Comparison of ENCODE assay signal across 8 mouse cellular contexts in the genomic region with DNA sequence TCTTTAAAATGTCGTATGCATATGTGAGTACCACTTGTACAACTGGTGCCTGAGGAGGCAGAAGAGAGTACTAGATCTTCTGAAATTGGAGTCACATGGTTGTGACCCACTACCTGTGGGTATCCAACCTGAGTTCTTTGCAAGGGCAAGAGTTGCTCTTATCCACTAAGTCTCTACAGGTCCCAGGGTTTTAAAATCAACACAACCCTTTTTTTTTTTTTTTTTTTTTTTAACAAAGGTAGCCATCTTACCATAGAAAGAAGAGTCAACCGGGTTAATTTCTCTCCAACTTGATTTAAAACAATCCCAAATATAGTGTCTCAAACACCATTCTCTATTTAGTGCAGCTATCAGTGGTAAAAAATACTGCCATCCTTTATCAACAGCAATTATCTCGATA. TPM values are rescaled to one million over a fixed set of nuclear protein-coding genes. Genes with fewer than 3 reads are reported as not detected.
DNase-seq lines count a peak whose midpoint lies in the region; ATAC-seq and TF ChIP-seq lines count a peak whose summit lies in the region.
"Had no signal": no experiment of that assay in that cellular context is flagged by ENCODE, and none has a peak within 500 bp of the region (broad histone marks: within the 10 kb centered on the region; RNA-seq: fewer than 3 reads in every experiment).

No protein-coding gene starts in this region.

- H3K9ac ChIP-seq in lung, embryonic 14.5 days, result no peak overlapping the region
- H3K9ac ChIP-seq in forebrain, postnatal 0 days, result no peak overlapping the region
- no peak overlapping the region for H3K9ac ChIP-seq in limb, embryonic 13.5 days

- no peaks in the 10 kb centered on the region for H3K27me3 ChIP-seq in lung, embryonic 14.5 days (ENCODE audit: insufficient read depth, low read length)
- H3K27me3 ChIP-seq in forebrain, postnatal 0 days (ENCODE audit: insufficient read depth, low read length), result no peaks in the 10 kb centered on the region
- no peaks in the 10 kb centered on the region for H3K27me3 ChIP-seq in limb, embryonic 13.5 days
- no peaks in the 10 kb centered on the region for H3K27me3 ChIP-seq in splenic B cell, adult 2 months (ENCODE audit: control insufficient read depth, insufficient read depth, low read length, poor library complexity, severe bottlenecking)

- TF ChIP-seq CTCF in lung, embryonic 14.5 days (IDR thresholded peaks at IDR 0.05; ENCODE audit: low read depth), result no peak
- TF ChIP-seq CTCF in forebrain, postnatal 0 days (IDR thresholded peaks at IDR 0.05; ENCODE audit: low read depth), result no peak

- H3K4me2 ChIP-seq in lung, embryonic 14.5 days, result peak overlapping the region; percentile 92; the same call in 1 of the 2 replicates
- H3K4me2 ChIP-seq in forebrain, postnatal 0 days (ENCODE audit: low read depth), result peak overlapping the region; percentile 91
- H3K4me2 ChIP-seq in limb, embryonic 13.5 days (replicated peaks), result peak overlapping the region; percentile 81; the same call in 1 of the 2 replicates

- H3K9me3 ChIP-seq in lung, embryonic 14.5 days (ENCODE audit: low read depth, low read length), result no peaks in the 10 kb centered on the region
- no peaks in the 10 kb centered on the region for H3K9me3 ChIP-seq in forebrain, postnatal 0 days (ENCODE audit: low read length)
- no peaks in the 10 kb centered on the region for H3K9me3 ChIP-seq in limb, embryonic 13.5 days

- peak overlapping the region; percentile 90; the same call in 1 of the 2 replicates for H3K27ac ChIP-seq in lung, embryonic 14.5 days (ENCODE audit: low read depth)
- peak overlapping the region; percentile 86 for H3K27ac ChIP-seq in forebrain, postnatal 0 days (ENCODE audit: low read depth, low read length)
- H3K27ac ChIP-seq in limb, embryonic 13.5 days, result no peak overlapping the region

- peaks cover 7% of the 10 kb centered on the region; the same call in 1 of the 2 replicates for H3K4me1 ChIP-seq in lung, embryonic 14.5 days (ENCODE audit: insufficient read depth)
- peaks cover 6% of the 10 kb centered on the region; the same call in 1 of the 2 replicates for H3K4me1 ChIP-seq in forebrain, postnatal 0 days (ENCODE audit: insufficient read depth)
- peaks cover 7% of the 10 kb centered on the region for H3K4me1 ChIP-seq in limb, embryonic 13.5 days

- no peak for DNase-seq in lung, embryonic 14.5 days
- no peak for DNase-seq in lung, postnatal 14 days
- DNase-seq in forebrain, postnatal 0 days, result no peak
- DNase-seq in splenic B cell, adult 2 months (ENCODE audit: low read depth, low spot score), result peak; percentile 3
- DNase-seq in thymus, postnatal 10 days (ENCODE audit: low spot score in 2 of 2), result no peak
- no peak for DNase-seq in layer of hippocampus, adult 11-12 months (ENCODE audit: low spot score)

- no peaks in the 10 kb centered on the region for H3K36me3 ChIP-seq in lung, embryonic 14.5 days (ENCODE audit: insufficient read depth)
- no peaks in the 10 kb centered on the region for H3K36me3 ChIP-seq in forebrain, postnatal 0 days (ENCODE audit: insufficient read depth)
- no peaks in the 10 kb centered on the region for H3K36me3 ChIP-seq in limb, embryonic 13.5 days
- no peaks in the 10 kb centered on the region for H3K36me3 ChIP-seq in splenic B cell, adult 2 months (ENCODE audit: control insufficient read depth, insufficient read depth, low read length, poor library complexity, severe bottlenecking)

- no peak for ATAC-seq in lung, embryonic 14.5 days (ENCODE audit: insufficient read depth)
- ATAC-seq in forebrain, postnatal 0 days, result no peak; the same call in 1 of the 2 replicates
- no peak for ATAC-seq in limb, embryonic 13.5 days (ENCODE audit: low FRiP score, low read depth)

- 68% methylated on average over 3 of the region's 3 CpGs for WGBS in lung, embryonic 14.5 days
- 68% methylated on average over 3 of the region's 3 CpGs for WGBS in forebrain, postnatal 0 days
- 76% methylated on average over 3 of the region's 3 CpGs for WGBS in limb, embryonic 13.5 days

- peak overlapping the region; percentile 72 for H3K4me3 ChIP-seq in lung, embryonic 14.5 days (ENCODE audit: low read depth, low read length)
- peak overlapping the region; percentile 47; the same call in 1 of the 2 replicates for H3K4me3 ChIP-seq in forebrain, postnatal 0 days (ENCODE audit: low read depth, low read length)
- H3K4me3 ChIP-seq in limb, embryonic 13.5 days, result peak overlapping the region; percentile 71

RNA-seq across cellular contexts. Expression of gene Ccdc14, which starts 0.5 kb away (rescaled TPM):
- polyA plus RNA-seq in lung, embryonic 14.5 days (2014; fragmentation: Nextera tagmentation; extraction: Ambion mirVana), result 10.0 and 10.1 TPM in 2 replicates
- 3.7 and 5.1 TPM in 2 replicates for total RNA-seq in forebrain, postnatal 0 days (2014; rRNA removed)
- polyA plus RNA-seq in forebrain, postnatal 0 days (2015; fragmentation: Nextera tagmentation; extraction: Ambion mirVana), result 1.7 and 2.2 TPM in 2 replicates
- polyA plus RNA-seq in limb, embryonic 13.5 days (2015; fragmentation: Nextera tagmentation; extraction: Ambion mirVana), result 7.0 TPM in 2 replicates

RNA-seq across cellular contexts. Expression of gene Ropn1, which starts 40.2 kb away (rescaled TPM):
- polyA plus RNA-seq in lung, embryonic 14.5 days (2014; fragmentation: Nextera tagmentation; extraction: Ambion mirVana), result not detected in 2 replicates
- total RNA-seq in forebrain, postnatal 0 days (2014; rRNA removed), result not detected in 2 replicates
- polyA plus RNA-seq in forebrain, postnatal 0 days (2015; fragmentation: Nextera tagmentation; extraction: Ambion mirVana), result not detected in 2 replicates
- not detected in 2 replicates for polyA plus RNA-seq in limb, embryonic 13.5 days (2015; fragmentation: Nextera tagmentation; extraction: Ambion mirVana)
- polyA plus RNA-seq: macrophage had no signal

RNA-seq across cellular contexts. Expression of gene Mylk, which starts 55.1 kb away (rescaled TPM):
- 117 and 122 TPM in 2 replicates for polyA plus RNA-seq in lung, embryonic 14.5 days (2014; fragmentation: Nextera tagmentation; extraction: Ambion mirVana)
- total RNA-seq in forebrain, postnatal 0 days (2014; rRNA removed), result 5.1 and 11.2 TPM in 2 replicates
- polyA plus RNA-seq in forebrain, postnatal 0 days (2015; fragmentation: Nextera tagmentation; extraction: Ambion mirVana), result 2.1 and 2.9 TPM in 2 replicates
- polyA plus RNA-seq in limb, embryonic 13.5 days (2015; fragmentation: Nextera tagmentation; extraction: Ambion mirVana), result 7.7 and 9.3 TPM in 2 replicates

Comparison
In these comparisons a context has a peak if more than half of its experiments do, and no peak if none do; other contexts are left out.
1. RNA of gene Mylk, which starts 55.1 kb away (polyA plus RNA-seq): 117 to 122 TPM in lung, embryonic 14.5 days; 7.7 to 9.3 TPM in limb, embryonic 13.5 days and 2.1 to 2.9 TPM in forebrain, postnatal 0 days; every median in the first group is over 10 times any median in the second.
2. Peak in every context shown above with its lines, with median percentiles within 50 percentile points of each other: H3K4me2 ChIP-seq and H3K4me3 ChIP-seq.